Mouse (Mus musculus) subcutaneous adipose tissue, adult 2 months (tissue): ENCODE results near the gene Mettl17. TPM values are rescaled to one million over a fixed set of nuclear protein-coding genes. Genes with fewer than 3 reads are reported as not detected.

Source experiments
- polyA plus RNA-seq: library from polyadenylated mRNA; depleted of rRNA; stranded (reverse); fragments of >200 nt; gene quantifications from 2 replicates; pipeline ENCODE4 v1.2.3, GENCODE M21; 2012; ENCODE audit warnings: low replicate concordance; rRNA removed

Mettl17 gene
- 28.2 and 46.1 TPM in 2 replicates for polyA plus RNA-seq

DNA sequence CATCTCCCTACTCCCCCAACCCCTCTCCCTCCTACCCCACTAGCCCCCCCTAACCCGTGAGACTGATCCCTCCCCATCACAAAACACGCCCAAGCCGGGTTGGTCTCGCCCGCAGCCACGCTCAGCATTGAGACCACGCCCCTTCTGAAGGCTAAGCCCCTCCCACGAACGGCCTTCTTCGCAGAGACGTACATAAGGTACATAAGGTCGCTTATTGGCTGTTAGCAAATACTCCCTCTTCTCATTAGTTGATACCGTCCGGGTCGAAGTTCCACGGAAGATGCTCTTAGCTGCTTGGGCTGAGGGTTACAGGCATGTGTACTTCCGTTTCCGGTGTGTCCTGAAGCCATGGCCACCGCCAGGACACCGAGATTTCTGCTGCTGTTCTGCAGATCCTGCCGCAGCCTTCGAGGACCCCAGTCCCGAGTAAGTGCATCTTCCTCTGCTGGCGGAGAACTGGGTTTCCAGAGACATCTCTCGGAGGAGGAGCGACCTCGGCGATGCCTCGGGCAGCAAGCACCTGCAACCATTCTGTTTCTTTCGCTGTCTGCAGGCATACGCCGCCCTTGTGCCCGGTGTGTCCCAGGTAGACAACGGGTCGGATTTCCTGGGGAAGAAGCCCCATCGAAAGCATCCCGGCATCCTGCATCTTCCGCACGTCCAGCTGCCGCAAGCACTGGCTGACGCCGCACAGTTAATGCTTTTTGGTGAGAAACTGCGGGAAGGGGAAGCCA is at the start of gene Mettl17:
Mettl17 (plus strand) TSS at position 245 of the 734 bp plus-strand sequence.

DNA sequence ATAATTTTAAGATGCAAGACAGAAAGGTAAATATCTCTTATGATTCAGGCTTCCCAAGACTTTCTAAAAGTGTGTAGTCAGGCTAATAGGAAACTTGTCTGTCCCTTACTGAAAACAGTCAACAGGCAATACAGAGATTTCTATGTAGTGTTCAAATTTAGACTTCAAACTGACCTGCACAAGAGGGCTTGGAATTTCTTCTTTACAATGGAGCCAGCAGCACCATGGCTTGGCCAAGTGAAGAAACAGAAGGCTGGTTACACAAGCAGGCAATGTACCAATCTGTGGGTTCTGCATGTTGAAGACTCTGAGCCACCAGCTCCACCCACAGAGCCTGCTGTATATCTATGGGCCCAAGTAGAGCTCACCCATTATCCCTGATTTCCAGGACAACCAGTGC is 31.2 kb upstream of the Mettl17 start, which contains the start of gene Ear6:
Ear6 (plus strand) TSS at position 301 of the 400 bp plus-strand sequence.

DNA sequence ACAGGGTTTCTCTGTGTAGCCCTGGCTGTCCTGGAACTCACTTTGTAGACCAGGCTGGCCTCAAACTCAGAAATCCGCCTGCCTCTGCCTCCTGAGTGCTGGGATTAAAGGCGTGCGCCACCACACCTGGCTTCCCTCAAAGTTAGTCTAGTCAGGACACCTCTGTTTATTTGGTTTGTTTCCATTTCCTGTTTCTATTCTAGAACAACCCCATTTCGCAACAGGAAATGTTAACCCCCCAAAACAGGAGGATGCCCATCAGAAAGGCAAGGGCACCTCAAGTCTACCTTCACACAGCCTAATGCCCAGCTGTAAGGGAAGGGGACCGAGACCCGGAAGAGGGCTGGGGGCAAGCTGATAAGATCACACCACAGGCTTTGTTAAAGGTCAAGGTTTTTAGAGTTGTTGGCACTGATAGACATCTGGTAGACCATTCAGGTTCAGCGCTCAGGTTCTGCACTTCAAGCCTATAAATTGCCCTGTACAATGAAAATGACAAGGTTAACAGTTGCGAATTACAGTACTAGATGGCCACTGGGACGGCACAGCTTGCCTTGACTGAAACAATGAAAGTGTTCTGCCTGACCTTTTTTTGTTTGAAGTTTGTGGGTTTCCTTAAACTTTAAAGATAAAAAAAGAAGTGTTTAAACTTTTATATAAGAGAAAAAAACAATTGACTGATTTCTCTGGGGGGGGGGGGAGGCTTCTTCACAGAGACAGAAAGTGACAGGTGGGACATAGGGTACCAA is 7.7 kb downstream of the Mettl17 start, which contains the start of gene Slc39a2:
Slc39a2 (plus strand) TSS at position 699 of the 749 bp plus-strand sequence.

DNA sequence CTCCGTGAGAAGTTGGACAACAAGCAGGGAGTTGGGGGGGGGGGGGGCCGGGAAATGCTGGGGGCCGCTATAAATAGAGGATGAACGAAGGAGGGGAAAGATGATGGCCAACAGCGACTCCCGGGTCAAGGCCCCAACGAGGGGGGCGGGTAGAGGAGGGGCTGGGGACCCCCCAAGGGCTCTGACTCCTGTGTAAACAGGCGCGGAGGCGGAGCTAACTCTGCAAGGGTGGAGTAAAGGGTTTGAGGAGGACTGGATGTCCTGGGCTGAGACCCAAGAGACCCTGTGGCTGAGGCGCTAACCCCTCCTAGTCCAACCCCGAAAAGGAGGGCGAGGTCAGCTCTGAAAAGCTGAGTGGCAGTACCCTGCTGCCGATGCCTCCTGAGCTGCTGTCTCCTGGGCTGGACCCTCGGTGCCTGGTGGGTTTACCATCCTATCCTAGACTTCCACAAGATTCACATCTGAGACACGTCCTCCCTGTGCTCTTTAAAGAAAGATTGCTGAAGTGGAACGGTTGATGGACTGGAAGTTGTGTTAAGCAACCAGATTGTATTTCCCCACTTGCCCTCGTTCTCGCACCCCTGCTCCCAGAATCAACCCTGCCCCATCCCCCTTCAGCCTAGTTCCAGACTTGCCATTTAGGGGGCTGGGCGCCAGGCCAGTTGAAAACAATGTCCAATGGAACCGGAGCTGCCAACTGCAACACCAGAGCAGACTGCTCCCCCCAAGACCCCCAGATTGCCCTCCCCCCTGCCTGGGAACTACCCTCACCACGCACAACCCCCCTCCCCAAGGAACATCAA is 29.5 kb downstream of the Mettl17 start, which contains the start of gene Ndrg2:
Ndrg2 (minus strand) TSS at position 199 of the 803 bp plus-strand sequence.

DNA sequence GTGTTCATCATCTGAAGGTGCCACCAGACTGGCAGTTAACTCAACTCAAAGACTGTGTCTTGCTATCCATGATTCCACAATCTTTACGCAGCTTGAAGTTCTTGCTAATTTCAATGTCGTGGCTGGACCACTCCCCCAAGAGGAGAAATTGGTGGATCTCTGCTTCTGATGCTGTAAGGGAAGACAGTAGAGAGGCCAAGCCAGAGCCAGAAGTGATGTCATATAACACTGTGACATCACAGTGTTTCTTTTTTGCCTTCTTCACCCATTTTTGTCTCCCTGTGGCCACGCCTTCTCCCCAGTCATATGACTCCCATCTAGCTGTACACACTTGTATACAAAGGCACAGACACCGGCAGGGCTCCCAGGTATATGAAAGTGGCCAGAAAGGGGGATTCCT is 33.5 kb downstream of the Mettl17 start, which contains the start of gene Tppp2:
Tppp2 (plus strand) TSS at position 301 of the 400 bp plus-strand sequence.

DNA sequence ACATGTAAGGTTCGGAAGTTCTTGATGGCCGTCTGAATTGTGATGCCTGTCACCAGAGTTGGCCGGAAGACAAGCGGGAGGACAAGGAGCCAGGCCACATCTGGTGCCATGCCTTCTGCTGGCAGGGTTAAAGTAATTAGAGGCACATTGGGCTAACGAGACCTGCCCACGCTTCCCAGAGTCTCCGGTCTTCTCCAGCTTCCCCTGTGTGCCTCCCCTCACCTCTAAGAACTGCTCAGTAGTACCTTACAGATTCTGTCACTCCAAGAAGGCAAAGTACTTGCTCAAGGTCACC is 37.9 kb downstream of the Mettl17 start, which contains the start of gene Rnase13:
Rnase13 (minus strand) TSS at position 203 of the 295 bp plus-strand sequence.

Other genes with a start within 250 kb of the Mettl17 start
- not detected in 2 replicates for gene Gm4181, start 249.2 kb upstream of the Mettl17 start, polyA plus RNA-seq
- gene Gm17079, start 189.4 kb upstream of the Mettl17 start, polyA plus RNA-seq = not detected in 2 replicates
- gene Gm5800, start 167.7 kb upstream of the Mettl17 start, polyA plus RNA-seq = not detected in 2 replicates
- 0.32 TPM in 1 of 2 replicates, not detected in the other for gene Ang4, start 111.3 kb upstream of the Mettl17 start, polyA plus RNA-seq
- not detected in 2 replicates for gene AY358078, start 84.8 kb upstream of the Mettl17 start, polyA plus RNA-seq
- not detected in 2 replicates for gene Ear6, start 31.1 kb upstream of the Mettl17 start, polyA plus RNA-seq
- 0.67 and 6.4 TPM in 2 replicates for gene Slc39a2, start 8.0 kb downstream of the Mettl17 start, polyA plus RNA-seq
- 267 and 271 TPM in 2 replicates for gene Ndrg2, start 29.3 kb downstream of the Mettl17 start, polyA plus RNA-seq
- not detected in 2 replicates for gene Tppp2, start 33.6 kb downstream of the Mettl17 start, polyA plus RNA-seq
- 0.27 and 0.34 TPM in 2 replicates for gene Rnase13, start 37.9 kb downstream of the Mettl17 start, polyA plus RNA-seq
- 99.6 and 169 TPM in 2 replicates for gene Arhgef40, start 99.9 kb downstream of the Mettl17 start, polyA plus RNA-seq
- 0.84 and 0.99 TPM in 2 replicates for gene Tmem253, start 130.8 kb downstream of the Mettl17 start, polyA plus RNA-seq
- gene Zfp219, start 135.9 kb downstream of the Mettl17 start, polyA plus RNA-seq = 64.1 and 86.8 TPM in 2 replicates
- not detected in 2 replicates for gene Olfr221, start 157.6 kb downstream of the Mettl17 start, polyA plus RNA-seq
- 56.3 and 109 TPM in 2 replicates for gene Hnrnpc, start 219.2 kb downstream of the Mettl17 start, polyA plus RNA-seq
- 1.0 and 2.4 TPM in 2 replicates for gene Rpgrip1, start 225.9 kb downstream of the Mettl17 start, polyA plus RNA-seq